In genomic region chr1:64119851-64120250, GRCm38 (mm10) we compare ENCODE assay signal across 8 mouse cellular contexts. TPM values are rescaled to one million over a fixed set of nuclear protein-coding genes. Genes with fewer than 3 reads are reported as not detected.
DNase-seq lines count a peak whose midpoint lies in the region; ATAC-seq lines count a peak whose summit lies in the region.

No protein-coding gene starts in this region.

- H3K27me3 ChIP-seq in liver, embryonic 11.5 days (replicated peaks; ENCODE audit: control insufficient read depth, insufficient read depth, low read length): no peaks in the 10 kb centered on the region
- H3K27me3 ChIP-seq in neural tube, embryonic 11.5 days (ENCODE audit: control insufficient read depth, insufficient read depth, low read length): no peaks in the 10 kb centered on the region

- H3K4me1 ChIP-seq in liver, embryonic 11.5 days (replicated peaks; ENCODE audit: control insufficient read depth, insufficient read depth, low read length): peaks cover 26% of the 10 kb centered on the region
- peaks cover 7% of the 10 kb centered on the region for H3K4me1 ChIP-seq in neural tube, embryonic 11.5 days (ENCODE audit: control insufficient read depth, insufficient read depth, low read length)

- H3K4me3 ChIP-seq in liver, embryonic 11.5 days (ENCODE audit: low read depth, low read length): peak overlapping the region; percentile 82
- peak overlapping the region; percentile 75 for H3K4me3 ChIP-seq in neural tube, embryonic 11.5 days (ENCODE audit: low read depth, low read length)

- ATAC-seq in liver, embryonic 11.5 days (replicated peaks; ENCODE audit: low FRiP score): no peak
- ATAC-seq in neural tube, embryonic 11.5 days (ENCODE audit: insufficient read depth, low FRiP score, low TSS enrichment): no peak
- no peak for ATAC-seq in activated CD4-positive, CD25-positive, alpha-beta regulatory T cell, adult 4 months

- no peaks in the 10 kb centered on the region for H3K36me3 ChIP-seq in liver, embryonic 11.5 days (ENCODE audit: control insufficient read depth, insufficient read depth, low read length)
- H3K36me3 ChIP-seq in neural tube, embryonic 11.5 days (ENCODE audit: control insufficient read depth, insufficient read depth, low read length): no peaks in the 10 kb centered on the region

- H3K27ac ChIP-seq in liver, embryonic 11.5 days (ENCODE audit: low read depth, low read length): peak overlapping the region; percentile 84
- H3K27ac ChIP-seq in neural tube, embryonic 11.5 days (ENCODE audit: low read depth, low read length): peak overlapping the region; percentile 100

- DNase-seq in right cerebral cortex, adult 18-20 months: peak; percentile 37
- DNase-seq in right cerebral cortex, postnatal 25 days: no peak
- peak; percentile 62 to 70 for DNase-seq in cerebellum, postnatal 25 days
- DNase-seq in heart, adult 8-10 months (ENCODE audit: low spot score): peak; percentile 64
- DNase-seq in kidney, adult 8-10 months: peak; percentile 20 to 22
- no peak for DNase-seq in liver, embryonic 11.5 days (ENCODE audit: low spot score)
- peak; percentile 48 for DNase-seq in neural tube, embryonic 11.5 days (ENCODE audit: low spot score)

- WGBS in liver, embryonic 11.5 days: 1% methylated on average over 8 of the region's 8 CpGs
- WGBS in neural tube, embryonic 11.5 days: 4% methylated on average over 8 of the region's 8 CpGs

- H3K9me3 ChIP-seq in liver, embryonic 11.5 days (ENCODE audit: control insufficient read depth, low read length): no peaks in the 10 kb centered on the region
- no peaks in the 10 kb centered on the region for H3K9me3 ChIP-seq in neural tube, embryonic 11.5 days (ENCODE audit: control insufficient read depth, low read length)

- peak overlapping the region; percentile 71 for H3K4me2 ChIP-seq in liver, embryonic 11.5 days
- peak overlapping the region; percentile 66 for H3K4me2 ChIP-seq in neural tube, embryonic 11.5 days (ENCODE audit: low read depth)

- peak overlapping the region; percentile 72 for H3K9ac ChIP-seq in liver, embryonic 11.5 days (ENCODE audit: low read depth, low read length)
- H3K9ac ChIP-seq in neural tube, embryonic 11.5 days (ENCODE audit: low read length): peak overlapping the region; percentile 71

RNA-seq across cellular contexts. Expression of gene Klf7, which starts 2.2 kb away (rescaled TPM):
- 10 to 100 TPM; 12.4 to 17.4 (median 16.4) TPM for total RNA-seq in heart, adult 8-10 months (2022)
- polyA plus RNA-seq in liver, embryonic 11.5 days (2014; fragmentation: Nextera tagmentation; extraction: Ambion mirVana): 9.5 and 10.1 TPM in 2 replicates
- 31.6 and 35.5 TPM in 2 replicates for polyA plus RNA-seq in neural tube, embryonic 11.5 days (2014; fragmentation: Nextera tagmentation; extraction: Ambion mirVana)
- 10 to 100 TPM; 18.6 to 19.1 TPM for polyA plus RNA-seq in activated CD4-positive, CD25-positive, alpha-beta regulatory T cell, adult 4 months (2017; shearing (Covaris generic))

Comparison
In these comparisons a context has a peak if more than half of its experiments do, and no peak if none do; other contexts are left out.
1. DNase-seq: peak in right cerebral cortex, adult 18-20 months (single experiment), cerebellum, postnatal 25 days (2 of 2), heart, adult 8-10 months (single experiment), kidney, adult 8-10 months (2 of 2) and neural tube, embryonic 11.5 days (single experiment); none in right cerebral cortex, postnatal 25 days (single experiment) and liver, embryonic 11.5 days (single experiment).